Comparison of ENCODE assay signal across 9 mouse cellular contexts in the genomic region with DNA sequence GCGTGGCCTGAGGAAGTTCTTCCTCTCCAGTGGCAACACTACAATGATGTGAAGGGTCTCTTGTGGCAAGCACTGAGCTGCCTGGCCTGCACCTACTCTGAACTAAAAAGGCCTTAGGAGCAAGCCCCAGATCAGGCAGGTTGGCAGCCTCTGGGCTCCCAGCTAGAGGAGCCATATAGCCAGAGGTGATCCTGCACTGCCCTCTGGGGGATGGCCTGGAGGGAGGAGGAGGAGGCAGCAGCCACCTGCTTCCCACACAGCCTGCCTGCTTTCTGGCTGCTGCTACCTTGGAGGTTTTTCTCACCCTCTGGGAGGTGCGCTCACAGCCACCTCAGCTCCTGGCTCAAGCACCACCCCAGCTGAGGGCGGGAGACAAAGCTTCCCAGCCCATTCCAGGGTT. TPM values are rescaled to one million over a fixed set of nuclear protein-coding genes. Genes with fewer than 3 reads are reported as not detected.
DNase-seq lines count a peak whose midpoint lies in the region; ATAC-seq and TF ChIP-seq lines count a peak whose summit lies in the region.
"Had no signal": no experiment of that assay in that cellular context is flagged by ENCODE, and none has a peak within 500 bp of the region (broad histone marks: within the 10 kb centered on the region; RNA-seq: fewer than 3 reads in every experiment).

No protein-coding gene starts in this region.

- 40% methylated on average over 3 of the region's 3 CpGs for WGBS in forebrain, postnatal 0 days
- 29% methylated on average over 3 of the region's 3 CpGs for WGBS in lung, postnatal 0 days

- H3K36me3 ChIP-seq in forebrain, postnatal 0 days (ENCODE audit: insufficient read depth), result no peaks in the 10 kb centered on the region
- H3K36me3 ChIP-seq in lung, postnatal 0 days (ENCODE audit: insufficient read depth, low read length), result no peaks in the 10 kb centered on the region

- no peak for TF ChIP-seq EP300 in lung, postnatal 0 days (IDR thresholded peaks at IDR 0.05)

- no peak overlapping the region for H3K4me2 ChIP-seq in forebrain, postnatal 0 days (ENCODE audit: low read depth)
- no peak overlapping the region for H3K4me2 ChIP-seq in lung, postnatal 0 days (replicated peaks; ENCODE audit: low read depth, low read length)

- no peaks in the 10 kb centered on the region for H3K27me3 ChIP-seq in forebrain, postnatal 0 days (ENCODE audit: insufficient read depth, low read length)
- H3K27me3 ChIP-seq in lung, postnatal 0 days (replicated peaks; ENCODE audit: insufficient read depth, low read length), result no peaks in the 10 kb centered on the region

- no peak overlapping the region for H3K9ac ChIP-seq in forebrain, postnatal 0 days
- no peak overlapping the region for H3K9ac ChIP-seq in lung, postnatal 0 days (replicated peaks; ENCODE audit: low read depth)

- H3K4me3 ChIP-seq in layer of hippocampus, adult 2 months, result no peak overlapping the region
- no peak overlapping the region for H3K4me3 ChIP-seq in forebrain, postnatal 0 days (ENCODE audit: low read depth, low read length)
- no peak overlapping the region for H3K4me3 ChIP-seq in lung, postnatal 0 days (ENCODE audit: low read depth, low read length)

- H3K9me3 ChIP-seq in forebrain, postnatal 0 days (ENCODE audit: low read length), result no peaks in the 10 kb centered on the region
- no peaks in the 10 kb centered on the region for H3K9me3 ChIP-seq in lung, postnatal 0 days (ENCODE audit: low read length)

- ATAC-seq in forebrain, postnatal 0 days, result peak; percentile 44
- ATAC-seq in lung, postnatal 0 days, result peak; percentile 66
- no peak for ATAC-seq in inflammation-experienced regulatory T-cells, adult 6 months

- intact Hi-C loops in left cerebral cortex, postnatal 36 days (cut with DNase I), result no loop called here

- TF ChIP-seq CTCF in layer of hippocampus, adult 2 months (conservative IDR thresholded peaks at IDR 0.05), result peak; percentile 44
- TF ChIP-seq CTCF in forebrain, postnatal 0 days (IDR thresholded peaks at IDR 0.05; ENCODE audit: low read depth), result peak; percentile 55
- TF ChIP-seq CTCF in lung, postnatal 0 days (IDR thresholded peaks at IDR 0.05), result peak; percentile 69

- H3K4me1 ChIP-seq in forebrain, postnatal 0 days (ENCODE audit: insufficient read depth), result no peaks in the 10 kb centered on the region
- no peaks in the 10 kb centered on the region for H3K4me1 ChIP-seq in lung, postnatal 0 days (ENCODE audit: insufficient read depth, low read depth, low read length)

- no peak for DNase-seq in layer of hippocampus, adult 2 months (ENCODE audit: low spot score in 2 of 2)
- no peak for DNase-seq in layer of hippocampus, postnatal 10 days (ENCODE audit: low spot score in 2 of 2)
- peak; percentile 39 for DNase-seq in cerebellum, adult 11-12 months
- DNase-seq in forebrain, postnatal 0 days, result no peak
- DNase-seq in lung, postnatal 0 days (ENCODE audit: low spot score), result peak; percentile 60
- no peak for DNase-seq in natural killer cell, adult 2 months (ENCODE audit: low spot score in 2 of 2)
- DNase-seq in left cerebral cortex, postnatal 36 days (ENCODE audit: low spot score in 2 of 2), result no peak

- no peak overlapping the region for H3K27ac ChIP-seq in layer of hippocampus, adult 2 months
- H3K27ac ChIP-seq in forebrain, postnatal 0 days (ENCODE audit: low read depth, low read length), result no peak overlapping the region
- no peak overlapping the region for H3K27ac ChIP-seq in lung, postnatal 0 days (ENCODE audit: low read length)

RNA-seq across cellular contexts. Expression of gene 7530416G11Rik, which starts 22.4 kb away (rescaled TPM):
- total RNA-seq in layer of hippocampus, adult 2 months (2021), result not detected
- total RNA-seq in layer of hippocampus, postnatal 10 days (2021), result not detected
- 0.15 TPM in 1 of 2 replicates, not detected in the other for total RNA-seq in forebrain, postnatal 0 days (2014; rRNA removed)
- not detected in 2 replicates for polyA plus RNA-seq in forebrain, postnatal 0 days (2015; fragmentation: Nextera tagmentation; extraction: Ambion mirVana)
- polyA plus RNA-seq in lung, postnatal 0 days (2015; fragmentation: Nextera tagmentation; extraction: Ambion mirVana), result not detected in 2 replicates
- not detected for total RNA-seq in left cerebral cortex, postnatal 36 days (2021)
- not detected for polyA plus RNA-seq in inflammation-experienced regulatory T-cells, adult 6 months (2017; shearing (Covaris generic))
- polyA plus RNA-seq: liver, embryonic 16.5 days had no signal

Comparison
In these comparisons a context has a peak if more than half of its experiments do, and no peak if none do; other contexts are left out.
1. DNase-seq: peak in cerebellum, adult 11-12 months (single experiment) and lung, postnatal 0 days (single experiment); none in layer of hippocampus, adult 2 months (0 of 2), layer of hippocampus, postnatal 10 days (0 of 2), forebrain, postnatal 0 days (single experiment), natural killer cell, adult 2 months (0 of 2) and left cerebral cortex, postnatal 36 days (0 of 2).
2. Peak in every context shown above with its lines, with median percentiles within 50 percentile points of each other: CTCF ChIP-seq.